Mouse (Mus musculus): ENCODE data around the gene Crebrf.
A peak's percentile ranks its signal among the peaks of the same experiment; 100 is the strongest.

Crebrf gene

DNA sequence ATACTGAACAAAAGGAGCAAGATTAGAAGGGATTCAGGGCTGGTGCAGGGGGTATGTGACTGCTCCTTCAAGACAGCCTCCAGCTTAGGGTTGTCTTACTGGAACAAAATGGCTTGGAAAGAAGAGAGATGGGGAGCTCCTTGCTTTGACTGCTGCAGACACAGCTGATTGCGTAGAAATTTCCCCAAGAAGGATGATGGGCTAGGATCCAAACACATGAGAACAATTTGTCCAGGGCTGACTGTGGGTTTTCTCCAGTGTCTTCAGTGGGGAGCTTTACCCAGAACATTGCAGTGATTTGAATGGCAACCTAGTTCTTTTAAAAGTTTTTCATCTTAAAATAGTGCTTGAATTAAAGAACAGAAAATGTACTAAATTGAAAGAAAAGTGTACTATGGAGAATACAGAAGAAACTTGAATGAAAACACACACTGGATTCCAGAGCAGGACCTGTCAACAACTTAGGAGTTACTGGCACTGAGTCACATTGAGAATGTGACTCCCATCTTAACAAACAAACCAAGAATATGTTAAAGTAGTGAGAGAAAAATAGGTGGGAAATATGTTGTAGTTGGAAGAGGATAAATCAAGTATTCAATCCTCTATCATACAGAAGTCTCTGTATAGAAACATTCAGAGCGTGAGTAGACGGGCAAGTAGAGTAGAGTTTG is 63.1 kb downstream of the Crebrf start:
- DNase-seq (ENCODE audit: low spot score): no peak

DNA sequence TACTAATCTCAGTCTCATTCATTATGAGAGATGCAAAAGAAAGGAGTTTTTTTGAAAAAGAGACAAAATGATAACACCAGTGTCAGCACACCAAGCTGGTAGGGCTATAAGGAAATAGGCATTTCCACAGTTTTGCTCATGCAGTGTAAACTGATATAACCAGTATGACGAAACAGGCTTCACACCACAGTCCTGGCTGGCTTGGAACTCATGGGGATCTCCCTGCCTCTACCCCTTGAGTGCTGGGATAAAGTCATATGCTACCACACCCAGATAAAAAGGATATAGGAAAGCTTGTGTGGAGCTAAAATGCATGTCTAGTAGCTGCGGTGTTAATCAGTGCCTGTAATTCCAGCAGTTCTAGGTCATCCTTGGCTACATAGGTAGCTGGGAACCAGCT is 64.0 kb downstream of the Crebrf start:
- DNase-seq (ENCODE audit: low spot score): no peak

DNA sequence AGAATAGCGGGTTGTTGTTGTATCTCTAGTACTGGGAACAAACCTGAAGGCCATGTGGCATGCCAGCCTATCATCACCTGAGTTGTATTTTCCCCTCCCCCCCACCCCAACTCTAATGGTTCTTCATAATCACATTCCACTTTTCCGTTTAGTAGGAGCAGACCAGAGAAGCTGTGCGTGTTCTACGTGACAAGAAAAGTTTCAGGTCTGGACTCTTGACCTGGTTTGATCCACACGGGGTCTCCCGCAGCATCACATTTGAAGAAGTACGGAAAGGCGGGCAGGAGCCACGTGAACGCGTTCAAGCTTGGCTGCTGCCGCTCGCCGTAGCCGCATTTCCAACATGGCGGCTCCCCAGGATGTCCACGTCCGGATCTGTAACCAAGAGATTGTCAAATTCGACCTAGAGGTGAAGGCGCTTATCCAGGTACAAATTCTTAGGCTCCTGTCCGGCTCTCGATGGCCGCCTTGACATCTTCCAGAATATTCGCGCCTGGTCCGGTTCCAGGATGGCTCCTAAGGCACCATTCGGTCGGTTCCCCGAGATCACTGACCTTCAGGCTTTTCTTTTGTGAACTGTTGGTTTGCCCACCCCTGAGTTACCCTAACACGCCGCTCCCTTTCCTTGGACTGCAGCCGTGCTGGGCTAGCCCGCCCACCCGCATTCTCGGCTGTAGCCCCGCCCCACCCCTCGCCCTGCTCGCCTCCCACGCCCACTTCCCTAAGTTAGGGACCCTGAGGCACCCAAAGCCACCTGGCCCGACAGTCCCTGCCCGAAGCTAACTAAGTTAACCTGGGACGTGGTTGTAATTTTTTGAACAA is 65.5 kb downstream of the Crebrf start, which contains the start of gene Bnip1:
Bnip1 (plus strand) TSS at position 317 of the 822 bp plus-strand sequence.
- peak; percentile 92 for DNase-seq (ENCODE audit: low spot score)

DNA sequence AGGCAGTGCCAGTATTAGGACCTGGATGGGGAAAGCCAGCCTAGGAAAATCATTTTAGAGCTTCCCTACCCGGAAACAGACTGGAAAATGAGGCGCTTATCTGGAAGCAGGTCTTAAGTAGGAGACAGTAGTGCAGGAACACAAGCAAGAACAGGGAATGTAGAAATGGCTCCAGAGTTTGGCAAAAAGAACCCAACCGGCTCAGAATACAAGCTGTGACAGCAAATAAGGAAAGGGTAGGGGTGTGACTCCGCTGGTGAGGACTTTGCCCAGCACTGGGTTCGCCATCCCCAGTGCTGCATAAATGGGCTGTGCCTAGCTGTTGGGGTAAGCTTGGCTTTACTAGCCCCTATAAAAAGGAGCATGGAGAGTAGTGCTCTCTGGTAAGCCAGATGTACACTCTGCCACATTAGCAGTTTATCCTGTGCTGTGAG is 66.2 kb downstream of the Crebrf start:
- no peak for DNase-seq (ENCODE audit: low spot score)

DNA sequence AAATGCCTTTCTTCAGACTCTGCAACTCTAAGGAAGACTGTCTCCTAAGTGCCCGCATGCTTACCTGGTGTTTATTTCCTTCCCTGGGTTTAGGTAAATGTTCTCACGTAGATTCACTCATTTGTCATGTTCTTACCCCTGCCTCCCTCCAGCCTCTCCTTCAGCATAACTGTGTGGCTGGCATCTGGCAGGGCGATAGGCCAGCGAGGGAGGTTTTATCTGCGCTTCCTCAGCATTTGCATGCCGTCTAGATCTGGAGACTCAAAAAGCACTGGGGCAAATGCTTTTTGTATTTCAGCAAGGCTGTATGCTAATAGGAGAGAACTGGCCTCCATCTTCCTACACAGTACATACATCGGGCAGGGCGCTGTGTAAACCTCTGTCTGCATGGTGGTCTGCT is 69.1 kb downstream of the Crebrf start:
- DNase-seq (ENCODE audit: low spot score): no peak

DNA sequence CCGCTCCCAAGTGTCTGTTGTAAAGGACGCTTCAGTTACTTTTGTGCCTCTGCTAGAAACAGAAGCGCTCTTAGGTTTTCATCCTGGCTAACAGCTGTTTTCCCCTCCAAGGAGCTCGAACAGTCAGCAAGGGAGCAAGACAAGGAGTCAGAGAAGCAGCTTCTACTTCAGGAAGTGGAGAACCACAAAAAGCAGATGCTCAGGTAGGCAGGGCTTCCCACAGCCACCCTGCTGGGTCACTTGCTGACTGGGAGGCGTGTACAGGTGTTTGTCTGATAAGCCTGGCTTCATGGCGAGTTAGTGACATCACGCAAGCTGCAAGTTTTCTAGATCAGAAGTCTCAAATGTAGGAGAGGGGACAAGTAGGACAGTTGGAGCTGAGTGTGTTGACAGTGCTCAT is 71.1 kb downstream of the Crebrf start:
- no peak for DNase-seq (ENCODE audit: low spot score)

DNA sequence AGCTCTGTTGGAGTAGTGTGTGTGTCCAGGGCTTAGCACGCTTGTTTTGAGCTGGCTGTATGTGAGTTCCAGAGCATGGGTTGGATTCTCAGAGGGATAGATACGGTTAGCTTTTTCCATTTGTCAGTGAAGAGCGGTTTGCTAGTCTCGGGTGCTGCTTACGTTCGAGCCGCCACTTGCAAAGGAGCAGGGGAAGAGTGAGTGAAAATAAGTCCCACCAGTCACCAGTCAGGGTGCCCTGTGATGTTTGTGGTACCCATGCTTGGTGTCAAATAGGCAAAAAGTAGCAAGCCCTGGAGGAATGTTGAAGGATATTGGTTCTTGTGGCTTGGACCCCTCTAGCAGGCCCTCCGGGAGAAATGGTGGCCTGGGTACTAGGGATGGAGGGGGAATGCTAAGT is 73.5 kb downstream of the Crebrf start:
- DNase-seq (ENCODE audit: low spot score): no peak

DNA sequence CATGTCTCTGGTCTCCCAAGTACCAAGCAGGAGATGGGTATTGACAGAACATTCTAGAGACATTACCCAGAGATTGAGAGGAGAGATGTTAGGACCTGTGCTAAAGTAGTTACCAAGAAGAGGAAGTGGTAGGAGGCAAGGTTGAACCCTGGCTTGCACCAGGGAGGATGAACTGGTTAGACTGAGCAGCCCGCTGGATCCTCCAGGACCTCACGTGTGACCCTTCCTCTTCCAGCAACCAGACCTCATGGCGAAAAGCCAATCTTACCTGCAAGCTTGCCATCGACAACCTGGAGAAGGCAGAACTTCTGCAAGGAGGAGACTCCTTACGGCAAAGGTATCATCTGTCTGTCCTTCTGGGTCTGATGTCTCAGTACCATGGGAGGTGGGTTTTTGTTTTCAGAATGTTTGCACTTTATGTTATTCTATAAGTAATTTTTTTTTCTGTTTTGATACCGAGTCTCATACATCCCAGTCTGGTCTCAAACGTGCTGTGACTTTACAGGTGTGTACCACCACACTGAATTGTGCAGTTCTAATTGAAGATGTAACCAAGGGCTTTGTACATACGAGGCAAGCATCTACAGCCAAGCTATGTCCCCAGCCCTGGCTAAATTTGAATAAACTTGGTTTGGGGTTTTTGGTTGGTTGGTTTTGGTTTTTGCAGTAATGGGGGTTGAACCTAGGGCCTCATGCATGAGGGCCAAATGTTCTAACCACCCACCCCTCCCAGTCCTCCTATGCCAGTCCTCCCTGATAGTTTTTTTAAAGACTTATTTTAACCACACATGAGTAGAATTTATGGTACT is 74.2 kb downstream of the Crebrf start:
- no peak for DNase-seq (ENCODE audit: low spot score)

DNA sequence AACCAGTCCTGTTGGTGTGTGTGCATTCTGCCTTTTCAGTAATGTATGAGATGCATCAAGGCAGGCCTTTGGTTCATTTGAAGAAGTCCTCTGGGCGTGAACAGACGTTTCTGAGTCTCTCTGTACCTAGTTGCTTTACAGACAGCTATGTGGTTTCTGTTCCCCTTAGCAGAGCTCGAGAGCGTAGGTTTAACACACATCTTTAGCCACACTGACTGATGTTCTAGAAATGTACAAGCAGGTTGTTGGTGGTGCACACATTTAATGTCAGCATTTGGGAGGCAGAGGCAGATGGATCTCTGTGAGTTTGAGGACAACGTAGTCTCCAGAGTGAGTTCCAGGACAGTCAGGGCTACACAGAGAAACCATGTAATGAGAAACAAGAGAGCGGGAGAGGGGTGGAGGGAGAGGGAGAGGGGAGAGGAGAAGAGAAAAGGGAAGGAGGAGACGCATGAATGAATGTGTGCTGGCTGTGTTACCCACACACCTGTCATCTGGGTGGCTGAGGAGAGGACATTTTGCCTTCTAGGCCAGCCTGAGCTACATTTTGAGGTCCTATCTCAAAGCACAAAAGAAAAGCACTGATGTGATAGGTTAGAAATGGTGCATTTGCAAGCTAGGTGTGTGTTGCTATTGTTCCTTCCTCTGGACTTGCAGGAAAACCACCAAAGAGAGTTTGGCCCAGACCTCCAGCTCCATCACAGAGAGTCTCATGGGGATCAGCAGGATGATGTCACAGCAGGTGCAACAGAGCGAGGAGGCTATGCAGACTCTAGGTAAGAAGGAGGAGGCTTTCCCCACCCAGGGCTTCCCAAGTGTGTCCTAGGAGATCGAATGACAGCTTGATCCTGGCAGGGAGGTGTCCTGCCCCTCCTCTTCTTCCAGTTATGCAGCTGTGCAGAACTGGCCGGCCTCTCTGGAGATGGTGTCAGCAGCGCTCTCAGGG is 75.1 kb downstream of the Crebrf start:
- no peak for DNase-seq (ENCODE audit: low spot score)

DNA sequence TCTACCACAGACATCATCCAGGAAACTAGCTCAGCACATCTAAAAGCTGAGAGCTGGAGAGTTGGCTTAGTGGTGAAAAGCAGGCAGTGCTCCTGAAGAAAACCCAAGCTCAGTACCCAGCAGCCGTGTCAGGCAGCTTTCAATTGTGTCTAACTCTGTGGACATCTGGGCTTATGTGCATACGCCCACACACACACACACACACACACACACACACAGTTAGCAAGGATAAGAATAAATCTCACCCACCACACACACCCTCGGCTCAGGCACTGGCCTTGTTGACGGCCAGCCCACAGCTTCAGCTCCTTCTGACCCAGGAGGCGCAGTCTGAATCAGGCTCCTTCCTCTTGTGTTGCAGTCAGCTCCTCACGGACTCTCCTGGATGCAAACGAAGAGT is 76.1 kb downstream of the Crebrf start:
- DNase-seq (ENCODE audit: low spot score): no peak

DNA sequence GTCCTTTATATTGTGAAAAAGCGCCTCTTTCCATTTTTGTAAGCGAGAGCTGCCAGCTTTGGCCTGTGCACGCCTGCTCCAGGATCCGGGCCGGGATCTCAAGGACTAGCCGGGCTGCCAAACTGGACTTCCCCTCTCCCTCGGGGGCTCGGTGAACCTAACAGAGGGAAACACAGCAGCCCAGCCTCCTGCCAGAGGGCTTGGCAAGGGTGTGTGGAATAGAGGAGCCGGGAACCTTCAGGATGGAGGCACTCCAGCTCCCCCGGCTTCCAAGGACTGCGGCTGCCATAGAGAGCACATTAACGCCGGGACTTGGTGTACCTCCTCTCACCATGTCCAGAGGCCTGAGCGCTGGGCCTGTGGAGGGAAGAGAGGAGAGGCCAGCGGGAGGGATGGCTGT is 76.6 kb downstream of the Crebrf start:
- DNase-seq (ENCODE audit: low spot score): no peak

DNA sequence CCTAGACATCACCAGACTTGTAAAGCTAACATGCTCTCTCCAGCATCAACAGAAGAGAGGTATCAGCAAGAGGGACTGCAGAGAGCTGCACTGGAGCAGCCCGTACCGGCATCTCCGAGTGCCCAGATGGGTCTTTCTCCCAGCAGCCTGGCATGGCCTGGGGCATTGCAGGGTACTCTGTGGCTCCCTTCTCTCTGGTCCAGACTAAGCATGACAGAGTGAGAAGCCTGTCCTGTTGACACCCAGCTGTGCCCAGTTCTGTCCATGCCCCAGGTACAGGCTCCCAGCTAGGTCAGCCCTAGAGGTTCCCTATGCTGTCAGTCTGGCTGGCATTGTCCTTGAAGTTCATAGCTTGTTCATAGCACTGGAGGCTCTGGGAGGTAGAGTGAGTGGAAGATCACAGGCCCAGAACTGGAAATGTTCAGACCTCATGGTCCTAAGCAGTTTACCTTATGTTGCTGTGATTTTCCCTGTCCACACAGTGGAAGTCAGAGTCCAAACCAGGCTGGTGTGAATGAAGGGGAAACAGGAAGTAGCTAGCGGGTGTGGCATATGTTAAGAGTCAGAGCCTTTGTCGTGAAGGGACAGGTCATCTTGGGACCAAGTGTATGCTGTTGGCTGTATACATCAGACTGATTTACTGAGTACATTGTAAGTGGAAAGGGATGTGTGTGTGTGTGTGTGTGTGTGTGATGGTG is 77.8 kb downstream of the Crebrf start:
- peak; percentile 11 for DNase-seq (ENCODE audit: low spot score)

DNA sequence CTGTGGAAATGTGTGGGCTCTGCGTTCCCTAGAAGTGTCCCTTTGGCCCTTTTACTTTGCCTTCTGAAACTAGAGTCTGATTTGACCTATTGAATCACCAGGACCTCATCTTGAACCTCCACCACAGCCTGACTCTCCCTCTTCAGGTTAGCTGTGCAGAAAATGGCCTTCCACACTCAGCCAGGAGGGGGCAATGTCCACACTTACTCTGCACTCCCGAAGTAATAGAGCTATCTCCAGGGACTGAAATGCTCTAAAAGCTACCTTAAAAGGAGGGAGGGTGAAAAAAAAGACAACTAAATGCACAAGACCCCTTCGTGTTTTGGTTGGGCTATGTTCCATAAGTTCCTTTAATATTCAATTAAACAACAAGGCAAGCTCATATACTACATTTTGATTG is 79.3 kb downstream of the Crebrf start:
- peak; percentile 64 for DNase-seq (ENCODE audit: low spot score)

DNA sequence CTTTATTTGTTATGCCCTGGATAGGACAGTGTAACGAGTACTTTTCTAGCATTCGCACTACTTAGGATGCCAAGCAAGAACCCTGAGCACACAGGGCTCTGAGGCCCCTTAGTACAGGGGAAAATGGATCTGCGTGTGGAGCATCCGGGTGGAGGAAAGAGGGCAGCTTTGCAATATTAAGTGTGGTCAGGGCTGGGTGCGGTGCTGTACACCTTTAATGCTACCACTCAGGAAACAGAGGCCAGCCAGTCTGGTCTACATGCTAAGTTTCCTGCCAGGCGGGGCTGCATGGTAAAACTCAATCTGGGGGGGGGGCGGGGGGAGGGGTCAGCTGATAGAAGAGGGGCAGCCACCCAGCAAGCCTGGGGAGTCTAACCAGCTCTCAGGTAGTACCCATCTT is 79.9 kb downstream of the Crebrf start:
- DNase-seq (ENCODE audit: low spot score): no peak

DNA sequence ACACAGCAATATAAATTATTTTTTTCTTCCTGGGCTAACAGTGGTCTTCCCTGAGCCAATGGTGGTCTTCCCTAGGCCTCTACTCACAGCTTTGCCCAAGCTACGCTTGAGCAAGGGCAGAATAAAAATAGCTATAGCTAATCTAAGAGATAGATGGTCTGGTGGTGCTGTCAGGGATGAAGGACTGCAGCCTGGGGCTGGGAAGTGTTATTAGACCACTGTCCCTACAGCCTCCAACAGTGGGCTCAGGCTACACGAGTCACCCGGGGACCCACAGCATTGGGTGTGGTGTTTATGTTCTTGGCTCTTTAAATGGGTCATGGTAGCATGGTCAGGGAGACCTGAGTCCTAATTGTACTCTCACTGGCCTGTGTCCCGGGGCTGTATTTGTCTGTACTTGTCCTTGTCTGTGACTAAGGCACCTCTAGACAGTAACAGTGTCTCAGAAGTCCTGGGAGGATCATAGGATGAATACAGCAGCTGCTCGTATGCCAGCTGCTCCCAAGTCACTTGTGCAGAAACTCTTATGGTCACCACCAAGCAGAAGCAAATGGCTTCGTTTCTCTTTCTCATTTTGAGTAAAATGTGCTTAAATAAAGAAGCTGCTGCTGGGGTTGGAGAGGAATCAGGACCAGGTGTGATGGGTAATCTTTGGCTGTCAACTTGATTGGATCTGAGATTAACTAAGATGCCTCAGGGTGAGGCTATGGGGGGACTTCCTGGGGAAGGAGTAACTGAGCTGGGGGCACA is 82.1 kb downstream of the Crebrf start:
- no peak for DNase-seq (ENCODE audit: low spot score)

DNA sequence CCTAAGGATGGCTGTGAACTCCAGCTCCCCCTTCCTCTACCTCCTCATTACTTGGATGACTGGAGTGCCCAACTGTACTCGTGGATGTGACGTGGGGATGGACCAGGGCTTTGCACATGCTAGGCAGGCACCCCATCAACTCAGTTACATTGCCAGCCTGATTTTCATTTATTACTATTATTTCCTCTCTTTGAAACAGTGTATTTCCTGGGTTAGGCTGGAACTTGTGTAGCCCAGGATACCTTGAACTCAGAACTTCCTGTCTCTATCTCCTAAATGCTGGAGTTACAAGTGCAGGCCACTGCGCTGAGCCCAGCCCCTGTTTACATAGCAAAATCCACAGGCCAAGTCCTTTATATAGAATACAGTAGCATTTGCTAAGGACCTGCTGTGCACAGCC is 87.4 kb downstream of the Crebrf start:
- DNase-seq (ENCODE audit: low spot score): no peak

DNA sequence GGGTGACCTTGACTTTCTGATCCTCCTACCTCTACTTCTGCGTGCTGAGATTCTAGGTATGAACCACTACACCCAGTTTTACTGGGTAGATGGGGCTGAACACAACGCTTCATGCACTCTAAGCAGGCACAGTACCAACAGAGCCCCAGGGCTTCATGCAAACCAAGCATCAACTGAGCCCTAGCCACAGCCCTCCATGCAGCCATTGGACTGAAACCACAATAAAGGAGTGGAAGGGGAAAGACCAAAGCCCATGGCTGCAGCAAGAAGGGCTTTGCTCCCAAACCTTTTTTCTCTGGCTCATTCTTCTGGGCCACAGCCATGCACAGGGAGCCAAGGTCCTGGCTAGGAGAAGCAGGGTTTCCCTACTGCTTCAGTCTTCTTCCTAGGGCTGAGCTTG is 97.2 kb downstream of the Crebrf start:
- DNase-seq (ENCODE audit: low spot score): no peak

DNA sequence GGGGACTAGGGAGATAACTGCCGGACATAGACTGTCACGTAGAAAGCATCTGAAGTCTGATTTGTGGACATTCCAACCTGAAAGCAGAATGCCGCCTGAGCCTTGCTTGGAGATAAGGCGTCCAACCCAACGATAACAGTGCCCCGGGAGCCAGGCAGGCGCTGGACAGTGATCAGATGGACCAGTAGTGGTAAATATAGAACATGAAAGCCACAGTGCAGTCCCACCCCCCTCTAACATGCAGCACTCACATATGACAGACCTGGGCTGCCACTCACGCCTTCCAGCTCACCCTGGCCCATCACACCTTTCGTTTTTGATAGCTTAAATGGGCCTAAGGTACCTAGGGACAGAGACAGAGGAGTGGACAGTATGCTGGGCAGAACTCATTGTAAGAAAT is 98.0 kb downstream of the Crebrf start:
- DNase-seq (ENCODE audit: low spot score): no peak

DNA sequence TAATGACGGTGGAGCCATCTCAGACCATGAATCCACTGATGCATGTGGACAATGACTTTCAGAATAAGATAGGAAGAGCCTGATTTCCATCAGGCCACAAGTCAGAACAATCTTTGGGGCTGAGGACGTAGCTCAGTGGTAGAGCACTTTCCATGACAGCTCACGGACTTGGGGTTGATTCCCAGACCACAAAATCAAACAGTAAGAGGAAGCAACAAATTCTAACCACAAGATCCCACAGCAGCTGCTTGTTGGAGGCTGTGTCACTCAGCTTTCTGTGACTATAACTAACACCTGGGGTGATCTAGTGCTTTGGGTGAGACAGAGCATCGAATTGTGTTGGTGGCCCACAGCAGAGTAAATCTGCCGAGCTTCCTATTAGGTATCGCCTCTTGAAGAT is 101.4 kb downstream of the Crebrf start:
- DNase-seq (ENCODE audit: low spot score): no peak

DNA sequence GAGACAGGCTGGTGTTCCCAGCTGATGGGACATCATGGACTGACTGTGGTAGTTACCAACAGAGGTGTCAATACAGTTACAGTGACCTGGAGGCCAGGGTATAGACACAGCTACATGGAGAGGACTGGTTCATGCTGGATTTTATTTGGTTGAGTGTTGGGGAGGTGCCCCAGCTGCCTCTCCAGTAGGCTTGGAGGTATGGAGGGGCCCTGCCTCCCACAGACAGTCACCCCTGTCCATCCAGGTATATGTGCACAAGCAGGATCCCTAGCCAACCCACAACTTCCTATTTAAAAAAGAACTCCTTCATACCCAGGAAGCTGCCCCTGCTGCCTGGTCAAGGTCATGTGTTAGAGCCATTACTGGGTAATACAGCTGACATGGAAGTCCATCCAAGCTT is 102.3 kb downstream of the Crebrf start:
- no peak for DNase-seq (ENCODE audit: low spot score)

All from embryo, embryonic 10 days (tissue).